Mouse (Mus musculus) frontal cortex, postnatal 36 days (tissue): ENCODE measurements around the gene Gimap9.
A peak's percentile ranks its signal among the peaks of the same experiment; 100 is the strongest.

Source experiments
- DNase-seq, 2 experiments: peaks; one replicate each; pipeline ENCODE4 v3.0.0; 2022; ENCODE audit warnings: low spot score in 2 of 2

The Gimap9 gene

GRCm38 (mm10) chr6:48675931-48676859, at the start of gene Gimap9:
TSS of gene Gimap9 (plus strand) at chr6:48676129.
- DNase-seq, result no peak

- no peak for DNase-seq
These were observed 49.5 kb upstream of the Gimap9 start, which contains the start of gene AI854703 for GRCm38 (mm10) chr6:48626464-48626863. TSS of gene AI854703 (plus strand) at chr6:48626764.

- peak; percentile 73 to 76 for DNase-seq
These were observed 48.9 kb upstream of the Gimap9 start for GRCm38 (mm10) chr6:48626984-48627383.

DNA sequence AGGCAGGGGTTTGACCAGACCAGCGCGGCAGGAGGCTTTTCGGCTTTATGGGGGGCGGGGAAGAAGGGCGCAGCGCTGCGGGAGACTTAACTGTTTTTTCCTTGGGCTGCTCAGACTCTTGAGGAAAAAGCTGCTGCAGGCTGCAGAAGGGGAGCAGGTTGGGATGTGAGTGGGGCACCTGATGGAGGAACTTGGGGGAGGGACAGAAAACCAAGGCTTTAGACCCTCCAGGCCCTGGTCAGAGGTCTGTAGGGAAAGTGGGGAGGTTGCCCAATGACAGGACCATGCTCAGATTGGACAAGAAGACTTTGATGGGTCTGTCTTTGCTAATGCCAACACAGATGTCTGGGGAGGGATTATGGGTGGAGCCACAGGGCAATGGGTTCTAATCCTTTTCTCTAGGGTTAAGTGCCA, 48.4 kb upstream of the Gimap9 start:
- DNase-seq, result peak in 1 of 2 experiments; percentile 31

GRCm38 (mm10) chr6:48628377-48628776, 47.6 kb upstream of the Gimap9 start:
- DNase-seq, result no peak

- peak; percentile 50 to 66 for DNase-seq
These were observed 46.9 kb upstream of the Gimap9 start for GRCm38 (mm10) chr6:48628808-48629660.

DNA sequence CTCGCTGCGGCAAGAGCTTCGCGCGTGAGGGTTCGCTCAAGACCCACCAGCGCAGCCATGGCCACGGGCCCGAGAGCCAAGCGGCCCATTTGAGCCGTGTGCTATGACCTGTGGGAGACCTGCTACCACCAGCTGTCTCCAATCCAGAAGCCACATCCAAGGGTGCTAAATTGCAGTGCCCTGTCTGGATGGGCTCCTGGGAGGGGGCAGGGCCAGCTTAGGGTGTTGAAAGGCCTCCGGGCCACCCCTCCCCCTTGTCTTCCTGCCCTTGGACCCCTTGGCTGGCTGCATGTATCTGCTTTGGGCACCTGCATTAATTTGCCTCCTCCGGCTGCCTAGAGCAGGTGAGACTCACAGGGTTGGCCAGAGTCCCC, 46.3 kb upstream of the Gimap9 start:
- no peak for DNase-seq

DNA sequence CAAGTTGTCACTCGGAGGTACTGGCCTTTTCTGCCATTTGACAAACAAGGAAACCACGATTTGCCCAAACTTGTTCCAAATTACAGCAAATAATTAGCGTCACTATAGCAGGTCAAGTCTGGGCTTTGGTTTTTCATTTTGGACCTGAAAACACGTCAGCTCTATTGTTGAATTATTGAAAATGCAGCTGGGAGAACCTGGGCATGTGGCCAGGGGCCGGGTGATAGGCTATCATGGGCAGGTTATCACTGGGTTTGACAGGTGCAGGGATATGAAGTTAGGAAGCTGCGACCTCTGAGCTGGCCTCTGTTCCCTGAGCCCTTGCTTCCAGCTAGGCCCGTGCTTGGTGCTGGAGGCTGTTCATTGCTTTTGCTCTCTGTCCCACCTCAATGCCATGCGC, 45.1 kb upstream of the Gimap9 start:
- no peak for DNase-seq

DNA sequence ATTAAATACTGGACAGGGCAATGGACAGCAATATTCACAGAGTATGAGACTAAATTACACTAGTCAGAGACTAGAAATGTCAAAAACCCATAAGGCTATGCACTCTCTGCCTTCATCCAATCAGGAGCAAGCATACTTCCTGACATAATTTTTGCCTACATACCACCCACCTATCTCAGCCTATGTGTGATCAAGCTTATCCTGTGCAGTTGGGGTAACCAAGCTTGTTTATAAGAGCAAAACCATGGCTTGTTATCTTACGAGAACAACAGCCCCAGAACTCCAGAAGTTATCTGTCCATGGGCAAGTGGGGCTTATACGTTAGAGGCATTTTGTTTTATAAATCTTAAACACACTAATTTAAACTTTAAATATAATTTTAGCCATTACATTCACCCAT, 40.8 kb upstream of the Gimap9 start:
- DNase-seq, result no peak

DNA sequence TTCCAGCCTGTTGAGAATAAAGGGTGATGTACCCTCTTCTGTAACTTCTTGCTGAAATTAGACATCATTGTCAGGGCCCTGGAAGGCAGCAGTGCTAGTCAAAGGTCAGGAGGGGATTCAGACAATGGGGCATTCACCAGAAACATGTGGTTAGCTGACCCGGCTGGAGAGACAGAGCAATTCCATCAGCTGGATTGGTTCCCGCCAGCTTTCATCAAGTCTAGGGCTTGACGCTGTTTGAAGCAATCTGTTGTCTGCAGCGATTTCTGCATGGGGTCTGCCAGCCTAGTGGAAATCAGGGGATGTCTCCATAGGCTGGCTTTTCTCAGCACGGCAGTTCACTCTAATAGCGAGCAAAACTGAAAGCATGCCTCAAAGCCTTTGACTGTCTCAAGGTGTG, 39.4 kb upstream of the Gimap9 start:
- DNase-seq, result no peak

- DNase-seq, result no peak
These were observed 38.0 kb upstream of the Gimap9 start for GRCm38 (mm10) chr6:48637811-48638500.

DNA sequence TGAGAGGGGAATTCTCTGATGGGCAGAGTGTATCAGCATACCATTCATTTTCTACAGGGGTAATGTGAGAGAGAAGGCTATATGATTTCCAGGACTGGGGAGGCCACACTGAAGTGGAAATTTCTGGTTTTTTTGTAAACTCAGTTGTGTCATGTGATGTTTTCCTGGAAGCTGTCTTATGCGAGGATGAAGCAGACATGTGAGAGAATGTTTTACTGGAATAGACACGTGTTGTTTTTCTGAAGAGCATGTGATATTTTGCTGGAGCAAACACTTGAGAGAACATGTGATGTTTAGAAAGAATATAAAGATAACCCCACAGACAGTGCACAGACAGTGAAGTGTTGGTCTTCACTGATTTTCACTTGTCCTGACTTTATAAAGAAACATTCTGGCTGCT, 37.4 kb upstream of the Gimap9 start:
- DNase-seq, result no peak

DNA sequence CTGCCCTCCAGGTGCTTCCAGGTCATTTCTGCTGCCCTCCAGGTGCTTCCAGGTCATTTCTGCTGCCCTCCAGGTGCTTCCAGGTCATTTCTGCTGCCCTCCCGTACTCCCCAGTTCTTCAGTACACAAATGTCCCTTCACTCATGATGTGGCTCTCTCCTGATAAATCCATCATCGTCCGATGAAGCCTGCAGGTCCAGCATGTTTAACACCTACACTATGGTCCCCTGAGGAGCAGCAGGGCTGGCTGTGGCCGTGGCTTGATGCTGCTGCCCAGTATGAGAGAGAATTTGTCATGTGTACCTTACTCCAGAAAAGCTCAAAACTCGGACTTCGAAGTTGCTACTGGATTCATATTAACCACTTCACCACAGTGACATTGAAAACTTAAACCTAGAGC, 34.5 kb upstream of the Gimap9 start:
- no peak for DNase-seq

DNA sequence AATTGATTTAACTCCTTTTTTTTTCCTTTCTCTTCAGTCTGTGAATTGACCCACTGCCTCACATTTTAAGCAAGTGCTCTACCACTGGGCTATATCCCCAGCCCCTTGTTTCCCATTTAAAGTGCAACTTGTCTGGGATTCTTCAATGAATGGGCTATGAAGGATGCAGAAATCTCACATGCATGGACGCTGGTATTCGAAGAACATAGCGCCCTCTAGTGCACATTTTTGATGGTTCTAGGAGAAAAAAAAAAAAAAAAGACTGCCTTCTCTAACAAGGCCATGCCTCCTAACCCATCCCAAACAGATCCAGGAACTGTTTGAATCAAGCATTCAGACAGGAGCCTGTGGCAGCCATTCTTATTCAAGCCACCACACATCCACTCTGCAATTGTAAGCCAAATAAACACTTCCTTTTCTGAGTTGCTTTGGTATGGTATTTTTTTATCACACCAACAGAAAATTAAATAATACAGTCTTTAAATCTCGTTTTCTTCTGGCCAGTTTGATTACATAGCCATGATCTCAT, 33.1 kb upstream of the Gimap9 start:
- DNase-seq, result no peak

DNA sequence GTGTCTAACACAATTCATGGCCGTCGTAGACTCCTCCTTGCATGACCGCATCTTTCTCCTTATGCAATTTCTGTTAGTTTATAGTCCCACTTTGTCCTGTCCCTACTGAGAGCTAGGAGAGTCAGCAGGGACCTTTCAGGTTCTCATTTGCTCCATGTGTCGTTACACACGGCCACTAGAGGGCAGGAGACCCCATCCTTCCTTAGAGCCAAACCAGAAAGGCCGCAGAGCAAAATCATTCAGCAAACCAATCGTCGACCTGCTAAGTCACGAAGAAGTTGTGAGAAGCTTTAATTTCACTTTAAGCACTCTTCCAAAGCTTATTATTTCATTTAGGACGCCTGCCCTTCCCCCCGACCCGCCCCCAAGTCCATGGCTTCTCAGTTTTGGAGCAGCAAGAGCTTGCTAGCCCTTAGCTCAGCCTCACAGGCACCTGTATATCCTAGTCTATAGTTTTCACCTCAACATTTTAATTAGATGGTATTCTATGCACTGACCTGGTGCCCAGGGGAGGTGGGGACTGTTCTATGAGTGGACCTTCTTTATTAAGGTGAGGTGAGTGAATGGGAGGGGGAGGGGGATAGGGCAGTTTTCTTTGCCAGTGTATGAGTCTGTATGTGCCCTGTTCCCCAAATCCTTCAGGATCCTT, 30.1 kb upstream of the Gimap9 start:
- DNase-seq, result peak; percentile 62 to 66

- no peak for DNase-seq
These were observed 29.6 kb upstream of the Gimap9 start for GRCm38 (mm10) chr6:48646309-48646690.

DNA sequence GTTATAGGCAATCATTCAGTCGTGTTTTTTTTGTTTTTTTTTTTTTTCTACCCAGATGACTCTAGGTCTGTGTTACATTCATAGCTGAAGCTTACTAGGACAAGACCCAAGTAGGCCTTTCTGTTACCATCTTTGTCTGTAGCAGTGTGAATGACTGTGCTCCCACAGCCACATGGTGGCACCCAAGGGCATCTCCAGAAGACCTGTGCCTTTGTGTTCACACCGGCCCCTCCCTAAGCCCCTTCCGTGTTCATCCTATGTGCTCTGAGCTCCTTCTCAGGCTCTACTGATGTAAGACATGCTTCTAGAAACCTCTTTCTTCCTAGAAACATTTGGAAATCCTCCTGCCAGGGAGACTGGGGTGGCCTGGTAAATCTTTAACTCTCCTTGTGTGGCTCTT, 28.9 kb upstream of the Gimap9 start, which contains the start of gene Gimap8:
Gimap8 (plus strand) TSS at position 240 of the 400 bp plus-strand sequence.
- no peak for DNase-seq

DNA sequence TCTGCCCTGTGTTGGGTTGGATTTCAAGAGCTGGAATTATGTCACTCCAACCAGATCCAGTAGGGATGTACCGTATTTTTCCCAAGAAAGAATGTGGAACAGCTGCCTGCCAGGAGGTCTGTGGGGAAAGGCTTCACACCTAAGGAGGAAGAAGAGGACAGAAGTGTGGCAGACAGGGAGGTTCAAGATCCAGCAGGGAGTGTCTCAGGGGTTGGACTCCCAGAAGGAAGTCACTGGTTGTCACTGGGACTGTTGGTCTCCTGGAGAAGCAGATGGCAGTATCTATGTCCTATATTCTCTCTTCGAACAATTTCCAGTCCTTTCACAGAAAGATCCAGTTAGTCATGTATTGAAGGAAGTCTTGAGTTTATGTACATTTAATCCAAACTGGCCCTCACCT, 28.3 kb upstream of the Gimap9 start:
- DNase-seq, result no peak

DNA sequence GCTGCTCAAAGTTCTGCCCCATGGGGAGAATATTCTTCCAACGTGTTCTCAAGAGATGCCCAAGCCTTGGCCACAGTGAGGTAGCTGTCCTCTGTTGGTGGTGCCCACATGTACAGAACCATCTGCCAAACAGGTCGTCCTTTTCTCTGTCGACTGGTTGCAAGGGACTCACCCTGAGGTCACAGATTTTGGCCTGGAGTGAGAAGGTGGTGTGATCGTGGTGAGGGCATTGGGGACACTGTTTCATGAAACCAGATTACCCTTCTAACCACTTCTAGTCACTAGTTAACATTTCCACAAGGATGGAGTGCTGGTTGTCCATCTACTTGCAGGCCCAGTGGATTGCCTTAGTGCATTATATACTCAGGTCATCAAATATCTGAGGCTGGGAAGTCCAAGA, 27.1 kb upstream of the Gimap9 start:
- no peak for DNase-seq

DNA sequence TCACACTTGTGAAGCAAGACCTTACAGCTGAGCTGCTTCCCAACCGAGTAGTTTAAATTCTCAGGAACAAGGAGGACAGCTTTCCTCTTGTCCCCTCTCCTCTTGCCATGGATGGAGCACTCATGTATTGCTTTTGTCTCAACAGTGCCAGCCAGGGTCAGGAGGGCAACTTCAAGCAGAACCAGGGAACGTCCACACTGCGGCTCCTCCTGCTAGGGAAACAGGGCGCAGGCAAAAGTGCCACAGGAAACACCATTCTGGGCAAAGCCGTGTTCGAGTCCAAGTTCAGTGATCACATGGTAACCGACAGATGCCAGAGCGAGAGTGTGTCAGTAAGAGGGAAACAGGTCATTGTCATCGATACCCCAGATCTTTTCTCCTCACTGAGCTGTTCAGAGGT, 25.9 kb upstream of the Gimap9 start:
- no peak for DNase-seq

DNA sequence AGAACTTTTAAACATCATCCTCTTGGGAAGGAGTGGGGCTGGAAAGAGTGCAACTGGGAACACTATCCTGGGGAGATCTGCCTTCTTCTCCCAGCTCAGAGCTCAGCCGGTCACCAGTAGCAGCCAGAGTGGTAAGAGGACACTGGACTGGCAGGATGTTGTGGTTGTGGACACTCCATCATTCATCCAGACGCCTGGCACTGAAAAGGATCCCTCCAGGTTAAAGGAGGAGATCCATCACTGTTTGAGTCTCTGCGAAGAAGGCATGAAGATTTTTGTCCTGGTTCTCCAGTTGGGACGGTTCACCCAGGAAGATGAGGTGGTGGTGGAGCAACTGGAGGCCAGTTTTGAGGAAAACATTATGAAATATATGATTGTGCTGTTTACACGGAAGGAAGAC, 17.2 kb upstream of the Gimap9 start:
- DNase-seq, result no peak
